Mouse (Mus musculus): ENCODE measurements around the gene Fbxw4. TPM values are rescaled to one million over a fixed set of nuclear protein-coding genes. Genes with fewer than 3 reads are reported as not detected.

Fbxw4 gene
- polyA plus RNA-seq, 1 experiment from 2014 or later, result 9.2 TPM

DNA sequence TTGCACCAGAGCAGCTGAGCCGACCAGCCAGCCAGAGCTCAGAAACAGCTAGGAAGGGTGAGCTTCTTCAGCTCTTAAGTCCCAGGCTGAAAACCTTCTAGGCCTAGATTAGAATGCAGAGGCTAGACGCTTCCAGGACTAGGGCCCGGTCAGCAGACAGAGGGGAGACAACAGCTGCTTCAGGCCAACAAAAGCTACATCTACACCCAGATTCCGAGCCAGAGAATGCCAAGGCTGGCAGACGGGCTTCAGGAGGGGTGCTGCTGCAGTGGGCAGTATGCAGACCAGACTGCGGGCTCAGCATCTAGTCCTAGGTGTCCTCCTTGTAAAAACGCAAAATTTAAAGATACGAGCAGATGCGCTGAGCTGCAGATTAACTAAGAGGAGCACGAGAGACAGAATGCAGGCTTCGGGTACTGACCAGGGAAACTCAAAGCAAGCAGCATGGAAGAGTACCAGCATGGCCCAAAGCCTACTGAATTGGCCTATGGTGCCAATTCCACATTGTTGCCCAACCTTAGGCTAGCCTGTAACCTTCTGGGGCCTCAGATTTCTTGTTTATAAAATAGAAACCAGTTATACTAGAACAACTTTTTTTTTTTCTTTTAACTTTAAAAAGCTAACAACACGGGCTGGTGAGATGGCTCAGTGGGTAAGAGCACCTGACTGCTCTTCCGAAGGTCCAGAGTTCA lies 51.3 kb downstream of the Fbxw4 start:
- peaks cover 5% of the 10 kb centered on the region; the same call in 1 of the 2 replicates for H3K4me1 ChIP-seq (replicated peaks)
- no peak overlapping the region for H3K4me2 ChIP-seq
- WGBS, result 78% methylated on average over 13 of the region's 13 CpGs
- H3K36me3 ChIP-seq, result no peaks in the 10 kb centered on the region; the same call in 1 of the 2 replicates
- no peak overlapping the region for H3K27ac ChIP-seq (replicated peaks)
- H3K9ac ChIP-seq, result no peak overlapping the region
- H3K9me3 ChIP-seq, result no peaks in the 10 kb centered on the region
- no peak overlapping the region for H3K4me3 ChIP-seq
- no peaks in the 10 kb centered on the region for H3K27me3 ChIP-seq
- ATAC-seq (ENCODE audit: low FRiP score, low read depth), result no peak

DNA sequence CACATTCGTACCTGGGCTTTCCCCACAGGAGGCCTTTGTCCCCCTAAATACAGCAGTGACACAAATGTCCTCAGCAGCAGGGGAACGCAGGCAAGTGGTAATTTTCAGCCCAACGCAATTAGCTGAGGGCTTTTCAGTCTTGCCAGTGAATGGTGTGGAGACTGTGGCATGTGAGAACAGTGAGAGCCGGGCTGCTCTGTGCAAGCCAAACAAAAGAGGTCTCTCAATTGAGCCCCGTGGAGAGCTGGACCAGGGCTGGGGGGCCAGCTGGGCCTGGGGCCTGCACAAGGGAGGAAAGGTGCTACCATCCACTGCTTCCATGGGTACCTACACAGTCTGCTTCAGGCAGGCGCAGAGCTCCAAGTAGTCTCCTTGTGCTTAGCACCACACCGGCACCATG lies 52.6 kb downstream of the Fbxw4 start:
- WGBS, result 18% methylated on average over 7 of the region's 7 CpGs
- H3K9ac ChIP-seq, result no peak overlapping the region
- H3K9me3 ChIP-seq, result no peaks in the 10 kb centered on the region
- no peak overlapping the region for H3K27ac ChIP-seq (replicated peaks)
- ATAC-seq (ENCODE audit: low FRiP score, low read depth), result no peak
- no peak overlapping the region for H3K4me2 ChIP-seq
- no peaks in the 10 kb centered on the region for H3K27me3 ChIP-seq
- H3K4me1 ChIP-seq (replicated peaks), result peaks cover 5% of the 10 kb centered on the region; the same call in 1 of the 2 replicates
- no peaks in the 10 kb centered on the region for H3K36me3 ChIP-seq
- no peak overlapping the region for H3K4me3 ChIP-seq

- Histone ChIP-seq H3K4me3 (no peak overlapping the region), H3K4me1 (replicated peaks) (peaks cover 5% of the 10 kb centered on the region; the same call in 1 of the 2 replicates), H3K36me3 (no peaks in the 10 kb centered on the region), H3K27ac (replicated peaks) (no peak overlapping the region), H3K9ac (no peak overlapping the region), H3K9me3 (no peaks in the 10 kb centered on the region), H3K27me3 (no peaks in the 10 kb centered on the region), H3K4me2 (no peak overlapping the region)
- no peak for ATAC-seq (ENCODE audit: low FRiP score, low read depth)
- WGBS, result 79% methylated on average over 4 of the region's 4 CpGs
These were observed 53.4 kb downstream of the Fbxw4 start for GRCm38 (mm10) chr19:45606701-45607100.

DNA sequence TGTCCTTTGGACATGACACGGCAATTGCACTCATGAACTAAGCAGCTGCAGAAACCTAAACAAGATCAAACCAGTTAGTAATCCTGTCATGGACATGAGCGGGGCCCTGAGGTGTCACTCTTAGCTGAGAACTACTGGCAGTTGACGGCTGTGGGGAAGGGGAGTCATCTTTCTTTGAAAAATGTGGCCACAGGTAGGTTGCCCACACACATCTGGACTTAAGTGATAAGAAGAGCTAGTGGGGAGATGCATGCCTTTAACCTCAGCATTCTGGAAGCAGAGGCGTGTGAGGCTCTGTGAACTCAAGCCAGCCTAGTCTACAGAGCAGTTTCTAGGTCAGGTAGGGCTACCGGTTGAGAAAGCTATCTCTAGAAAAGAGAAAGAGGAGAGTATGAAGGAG lies 57.5 kb downstream of the Fbxw4 start:
- Histone ChIP-seq H3K4me2 (no peak overlapping the region), H3K27me3 (peaks cover 13% of the 10 kb centered on the region; the same call in 1 of the 2 replicates), H3K36me3 (no peaks in the 10 kb centered on the region), H3K9me3 (no peaks in the 10 kb centered on the region), H3K4me3 (no peak overlapping the region), H3K4me1 (replicated peaks) (peaks cover 4% of the 10 kb centered on the region; the same call in 1 of the 2 replicates), H3K27ac (replicated peaks) (no peak overlapping the region), H3K9ac (no peak overlapping the region)
- 92% methylated on average over 5 of the region's 5 CpGs for WGBS
- no peak for ATAC-seq (ENCODE audit: low FRiP score, low read depth)

DNA sequence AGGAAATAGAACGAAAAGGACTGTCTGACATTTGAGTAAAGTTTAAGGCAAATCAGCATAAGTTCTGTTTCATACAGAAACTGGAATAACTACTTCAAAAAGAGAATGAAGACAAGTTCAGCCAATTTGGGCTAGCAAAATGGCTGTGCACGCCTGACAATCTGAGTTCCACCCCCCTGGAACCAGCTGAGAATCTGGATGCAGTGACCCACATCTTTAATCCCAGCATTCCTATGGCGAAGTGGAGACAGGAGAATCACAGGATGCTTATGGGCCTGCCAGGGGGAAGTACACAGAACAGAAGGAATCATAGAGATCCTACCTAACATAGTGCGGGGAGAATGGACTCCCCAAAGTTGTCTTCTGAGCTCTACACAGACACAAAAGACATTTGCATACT lies 63.0 kb downstream of the Fbxw4 start:
- 74% methylated on average over 4 of the region's 4 CpGs for whole genome bisulfite sequencing
- H3K27me3 ChIP-seq, result peaks cover 19% of the 10 kb centered on the region; the same call in 1 of the 2 replicates
- no peaks in the 10 kb centered on the region for H3K9me3 ChIP-seq
- H3K9ac ChIP-seq, result no peak overlapping the region
- H3K4me2 ChIP-seq, result no peak overlapping the region
- peaks cover 12% of the 10 kb centered on the region for H3K4me1 ChIP-seq (replicated peaks)
- no peak overlapping the region for H3K27ac ChIP-seq (replicated peaks)
- no peak overlapping the region for H3K4me3 ChIP-seq
- ATAC-seq (ENCODE audit: low FRiP score, low read depth), result no peak
- no peaks in the 10 kb centered on the region for H3K36me3 ChIP-seq

GRCm38 (mm10) chr19:45596434-45596833 lies 63.7 kb downstream of the Fbxw4 start:
- Histone ChIP-seq H3K9ac (no peak overlapping the region), H3K4me2 (no peak overlapping the region), H3K9me3 (no peaks in the 10 kb centered on the region), H3K4me3 (no peak overlapping the region), H3K4me1 (replicated peaks) (peaks cover 12% of the 10 kb centered on the region), H3K36me3 (no peaks in the 10 kb centered on the region), H3K27me3 (peaks cover 19% of the 10 kb centered on the region; the same call in 1 of the 2 replicates), H3K27ac (replicated peaks) (no peak overlapping the region)
- no peak for ATAC-seq (ENCODE audit: low FRiP score, low read depth)
- WGBS, result 46% methylated on average over 6 of the region's 6 CpGs

DNA sequence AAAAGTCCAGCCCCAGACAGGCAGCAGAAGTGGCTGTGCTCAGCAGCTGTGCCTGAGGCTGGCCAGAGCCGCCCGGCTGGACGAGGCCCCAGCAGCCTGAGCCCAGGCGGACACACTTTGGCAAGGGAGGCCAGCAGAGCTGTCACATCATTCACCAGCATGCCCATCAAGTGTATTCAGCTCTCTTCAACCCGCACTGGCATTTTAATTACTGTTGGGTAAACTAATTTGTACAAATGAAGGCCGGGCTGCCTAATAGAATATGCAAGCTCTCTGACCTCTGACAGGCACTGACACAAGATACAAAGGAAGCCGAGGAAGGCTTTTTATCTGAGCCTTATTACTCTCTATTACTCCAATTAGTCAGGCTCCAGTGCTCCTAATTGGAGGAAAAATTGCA lies 64.1 kb downstream of the Fbxw4 start:
- WGBS, result 14% methylated on average over 7 of the region's 7 CpGs
- Histone ChIP-seq H3K27ac (replicated peaks) (no peak overlapping the region), H3K36me3 (no peaks in the 10 kb centered on the region), H3K4me3 (no peak overlapping the region), H3K4me2 (no peak overlapping the region), H3K27me3 (peaks cover 19% of the 10 kb centered on the region; the same call in 1 of the 2 replicates), H3K4me1 (replicated peaks) (peaks cover 12% of the 10 kb centered on the region), H3K9ac (no peak overlapping the region), H3K9me3 (no peaks in the 10 kb centered on the region)
- ATAC-seq (ENCODE audit: low FRiP score, low read depth), result peak; percentile 80

DNA sequence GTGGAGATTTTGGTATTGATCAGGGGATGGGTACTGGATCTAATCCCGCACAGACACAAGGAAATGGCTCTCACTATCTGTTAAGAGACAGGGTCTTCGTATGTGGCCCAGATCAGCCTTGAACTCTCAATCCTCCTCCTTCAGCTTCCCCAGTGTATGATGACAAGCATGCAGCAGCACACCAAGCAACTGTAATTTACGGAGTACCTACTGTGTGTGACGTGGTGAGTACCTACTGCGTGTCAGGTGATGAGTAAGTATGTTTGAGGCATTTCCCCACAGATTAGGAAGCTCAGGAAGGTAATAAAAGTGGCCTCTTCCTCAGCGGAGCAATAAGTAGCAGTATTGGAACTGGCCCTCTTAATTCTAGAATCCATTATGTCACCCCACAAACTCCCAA lies 64.6 kb downstream of the Fbxw4 start:
- Histone ChIP-seq H3K4me2 (no peak overlapping the region), H3K36me3 (0 out of 2 replicates have a peak, but pooled peaks cover 5% of the 10 kb centered on the region), H3K9me3 (no peaks in the 10 kb centered on the region), H3K4me1 (replicated peaks) (peaks cover 12% of the 10 kb centered on the region), H3K27me3 (peaks cover 18% of the 10 kb centered on the region; the same call in 1 of the 2 replicates), H3K27ac (replicated peaks) (no peak overlapping the region), H3K4me3 (no peak overlapping the region), H3K9ac (no peak overlapping the region)
- 88% methylated on average over 6 of the region's 6 CpGs for WGBS
- no peak for ATAC-seq (ENCODE audit: low FRiP score, low read depth)

- 93% methylated on average over 7 of the region's 7 CpGs for WGBS
- Histone ChIP-seq H3K27ac (replicated peaks) (no peak overlapping the region), H3K4me1 (replicated peaks) (peaks cover 12% of the 10 kb centered on the region), H3K27me3 (peaks cover 12% of the 10 kb centered on the region; the same call in 1 of the 2 replicates), H3K4me2 (no peak overlapping the region), H3K36me3 (0 out of 2 replicates have a peak, but pooled peaks cover 6% of the 10 kb centered on the region), H3K4me3 (no peak overlapping the region), H3K9ac (no peak overlapping the region), H3K9me3 (no peaks in the 10 kb centered on the region)
- ATAC-seq (ENCODE audit: low FRiP score, low read depth), result no peak
These were observed 66.0 kb downstream of the Fbxw4 start for GRCm38 (mm10) chr19:45594079-45594478.

DNA sequence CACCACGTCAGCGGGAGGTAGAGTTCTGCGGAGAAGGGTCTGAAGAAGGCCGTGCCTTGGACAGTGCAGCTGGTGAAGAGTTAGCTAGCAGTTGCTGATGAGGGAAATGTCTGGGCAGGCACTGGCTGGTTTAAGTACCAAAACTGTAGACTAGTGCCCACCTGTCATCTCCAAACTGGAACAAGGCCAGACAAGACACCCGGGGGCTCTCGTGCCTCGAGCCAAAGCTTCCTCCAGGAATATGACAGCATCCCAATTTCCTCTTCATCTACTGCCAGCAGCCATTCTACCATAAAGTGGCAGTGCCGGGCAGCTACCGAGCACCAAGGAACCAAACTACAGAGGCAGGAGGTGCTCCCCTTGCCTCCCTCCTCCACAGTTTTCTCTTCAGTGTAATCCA lies 67.2 kb downstream of the Fbxw4 start:
- no peak for ATAC-seq (ENCODE audit: low FRiP score, low read depth)
- Histone ChIP-seq H3K4me1 (replicated peaks) (peaks cover 12% of the 10 kb centered on the region), H3K4me2 (no peak overlapping the region), H3K27me3 (peaks cover 7% of the 10 kb centered on the region; the same call in 1 of the 2 replicates), H3K9ac (no peak overlapping the region), H3K9me3 (no peaks in the 10 kb centered on the region), H3K4me3 (no peak overlapping the region), H3K36me3 (0 out of 2 replicates have a peak, but pooled peaks cover 6% of the 10 kb centered on the region), H3K27ac (replicated peaks) (no peak overlapping the region)
- 79% methylated on average over 9 of the region's 9 CpGs for WGBS

DNA sequence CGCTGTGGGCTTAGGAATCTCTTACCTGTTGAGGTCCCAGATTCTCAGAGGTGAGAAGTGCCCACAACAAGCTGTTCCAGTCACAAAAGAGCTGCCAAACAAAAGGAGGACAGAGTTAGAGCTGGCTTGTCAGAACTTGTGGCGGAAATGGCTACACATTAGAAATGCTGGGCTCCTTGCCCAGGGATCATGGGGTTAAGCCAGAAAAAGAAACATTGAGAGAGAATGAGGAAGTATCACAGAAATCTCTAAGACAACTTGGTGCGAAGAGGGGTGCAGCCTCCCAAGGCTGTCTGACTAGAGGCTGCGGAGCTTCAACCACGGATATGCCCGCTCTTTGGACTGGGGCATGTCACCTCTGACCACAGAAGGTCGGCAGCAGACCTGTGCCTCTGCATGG lies 68.4 kb downstream of the Fbxw4 start:
- H3K4me2 ChIP-seq, result no peak overlapping the region
- 80% methylated on average over 7 of the region's 7 CpGs for WGBS
- no peak overlapping the region for H3K27ac ChIP-seq (replicated peaks)
- peaks cover 12% of the 10 kb centered on the region for H3K4me1 ChIP-seq (replicated peaks)
- peaks cover 6% of the 10 kb centered on the region; the same call in 1 of the 2 replicates for H3K27me3 ChIP-seq
- no peak for ATAC-seq (ENCODE audit: low FRiP score, low read depth)
- H3K4me3 ChIP-seq, result no peak overlapping the region
- H3K9me3 ChIP-seq, result no peaks in the 10 kb centered on the region
- no peak overlapping the region for H3K9ac ChIP-seq
- H3K36me3 ChIP-seq, result 0 out of 2 replicates have a peak, but pooled peaks cover 6% of the 10 kb centered on the region

- peaks cover 10% of the 10 kb centered on the region; the same call in 1 of the 2 replicates for H3K27me3 ChIP-seq
- no peak overlapping the region for H3K4me2 ChIP-seq
- H3K9me3 ChIP-seq, result no peaks in the 10 kb centered on the region
- H3K4me3 ChIP-seq, result no peak overlapping the region
- no peaks in the 10 kb centered on the region for H3K4me1 ChIP-seq (replicated peaks)
- ATAC-seq (ENCODE audit: low FRiP score, low read depth), result no peak
- no peak overlapping the region for H3K27ac ChIP-seq (replicated peaks)
- 0 out of 2 replicates have a peak, but pooled peaks cover 6% of the 10 kb centered on the region for H3K36me3 ChIP-seq
- 86% methylated on average over 6 of the region's 6 CpGs for whole genome bisulfite sequencing
- H3K9ac ChIP-seq, result no peak overlapping the region
These were observed 70.4 kb downstream of the Fbxw4 start for GRCm38 (mm10) chr19:45589761-45590160.
